Mouse (Mus musculus): ENCODE measurements around the gene Dock10.

- TF ChIP-seq GATA1 (IDR thresholded peaks at IDR 0.05; ENCODE audit: borderline replicate concordance, low read length): no peak
- TF ChIP-seq FLI1 (IDR thresholded peaks at IDR 0.05; ENCODE audit: low read length): no peak
Observed at GRCm38 (mm10) chr1:80763042-80763950, 5.0 kb upstream of the Dock10 start.
